Mouse (Mus musculus) cerebellum, adult 11 months (tissue): Measurements from ENCODE around the gene Dclk3.

ENCODE experiments used
- DNase-seq: peaks from one replicate; pipeline ENCODE4 v3.0.0; 2022

Gene Dclk3

GRCm38 (mm10) chr9:111491280-111491679, 52.4 kb downstream of the Dclk3 start:
- no peak for DNase-seq

DNA sequence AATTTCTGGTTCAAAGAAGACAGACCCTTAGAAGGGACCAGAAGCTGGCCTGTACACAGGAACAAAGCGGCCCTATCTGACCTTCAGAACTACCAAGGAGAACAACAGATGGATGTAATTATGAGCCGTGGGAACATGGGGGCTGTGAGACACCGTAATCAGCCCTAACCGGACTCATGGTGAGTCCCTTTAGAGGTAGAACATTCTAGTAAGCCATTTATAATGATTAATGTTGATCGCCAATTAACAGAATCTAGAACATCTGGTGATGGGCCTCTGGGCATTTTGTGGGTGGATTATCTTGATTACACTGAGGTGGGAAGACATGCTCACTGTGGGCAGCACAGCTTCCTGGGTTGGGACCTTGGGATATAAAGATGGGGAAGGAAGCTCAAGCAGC, 54.6 kb downstream of the Dclk3 start:
- DNase-seq: no peak

DNA sequence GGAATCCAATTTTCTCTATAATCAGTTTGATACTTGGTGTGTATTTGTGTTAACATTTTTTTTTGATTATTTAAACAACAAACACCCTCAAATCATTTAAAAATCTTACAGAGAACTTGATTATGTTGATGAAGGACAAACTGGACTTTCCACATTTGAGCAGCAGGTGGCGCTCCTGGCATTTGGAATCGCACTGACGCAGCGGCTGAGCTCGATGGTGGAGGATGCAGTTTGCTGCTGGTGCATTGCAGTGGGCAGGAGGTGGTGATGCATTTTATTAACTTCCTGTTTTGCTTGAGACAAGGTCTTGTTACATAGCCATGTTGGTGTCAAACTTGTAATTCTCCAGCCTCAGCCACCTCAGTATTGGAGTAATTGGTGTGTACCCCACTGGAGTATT, 56.7 kb downstream of the Dclk3 start:
- DNase-seq: peak; percentile 53

- peak; percentile 71 for DNase-seq
Measured at GRCm38 (mm10) chr9:111497074-111497811, 58.4 kb downstream of the Dclk3 start.

GRCm38 (mm10) chr9:111500211-111500610, 61.3 kb downstream of the Dclk3 start:
- DNase-seq: no peak

GRCm38 (mm10) chr9:111506075-111506474, 67.2 kb downstream of the Dclk3 start:
- no peak for DNase-seq

DNA sequence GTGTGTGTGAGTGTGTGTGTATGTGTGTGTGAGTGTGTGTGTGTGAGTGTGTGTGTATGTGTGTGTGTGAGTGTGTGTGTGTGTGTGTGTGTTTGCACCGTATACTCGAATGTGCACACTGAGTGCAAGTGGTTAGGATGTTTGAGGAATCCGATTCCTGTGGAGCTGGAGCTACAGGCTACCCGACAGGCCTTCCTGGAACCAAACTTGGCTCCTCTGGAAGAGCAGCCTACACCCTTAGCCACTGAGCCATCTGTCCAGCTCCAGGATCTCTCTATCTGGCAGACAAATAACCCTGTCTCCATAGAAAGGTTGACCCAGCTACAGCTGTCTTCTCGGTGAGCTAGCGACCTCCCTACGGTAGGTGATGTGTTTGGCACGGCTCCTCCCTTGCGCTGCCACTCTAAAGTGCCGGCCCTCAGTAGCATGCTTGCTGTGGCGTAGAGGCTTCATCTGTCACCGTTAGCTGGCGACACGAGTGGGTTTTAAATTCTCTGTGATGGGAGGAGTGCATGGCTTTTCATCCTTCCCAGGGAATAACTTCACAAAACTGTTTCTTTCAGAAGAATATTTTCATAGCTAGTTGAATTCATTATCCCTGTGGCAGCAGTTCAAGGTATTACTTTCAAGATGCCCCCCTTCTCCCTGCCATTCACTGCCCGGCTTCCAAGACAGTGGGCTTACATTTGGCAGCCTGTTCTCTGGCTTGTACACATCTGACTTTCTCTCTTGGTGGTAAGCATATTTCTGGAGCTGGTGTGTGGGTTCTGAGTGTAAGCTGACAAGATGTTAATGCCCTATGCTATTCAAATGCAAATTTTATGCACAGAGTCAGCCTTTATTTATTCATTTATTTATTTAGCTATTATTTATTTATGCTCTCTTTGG, 75.9 kb downstream of the Dclk3 start:
- DNase-seq: no peak

GRCm38 (mm10) chr9:111515536-111515935, 76.7 kb downstream of the Dclk3 start:
- no peak for DNase-seq

GRCm38 (mm10) chr9:111522226-111522625, 83.3 kb downstream of the Dclk3 start:
- no peak for DNase-seq

DNA sequence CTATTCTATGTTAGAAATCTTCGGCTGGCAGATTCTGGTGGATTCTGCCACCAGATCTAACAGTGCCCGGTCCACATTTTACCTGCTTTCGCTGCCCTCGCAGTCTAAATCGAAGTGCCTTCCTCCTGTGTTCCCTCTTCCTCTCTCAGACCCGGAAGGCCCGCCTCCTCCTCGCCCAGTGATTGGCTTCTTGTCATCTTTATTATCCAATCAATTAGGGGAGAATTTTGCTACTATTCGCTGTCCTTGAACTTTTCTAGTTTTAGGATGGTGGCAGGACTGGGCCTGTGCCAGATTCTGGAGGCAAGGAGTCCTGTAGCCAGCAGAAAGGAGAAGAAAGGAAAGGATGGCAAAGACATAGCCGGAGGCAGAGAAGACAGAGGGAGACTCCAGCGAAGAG, 84.2 kb downstream of the Dclk3 start:
- DNase-seq: no peak

- no peak for DNase-seq
Measured at GRCm38 (mm10) chr9:111523871-111524270, 85.0 kb downstream of the Dclk3 start.

- no peak for DNase-seq
Measured at GRCm38 (mm10) chr9:111534744-111535423, 96.0 kb downstream of the Dclk3 start.

GRCm38 (mm10) chr9:111535445-111536064, 96.7 kb downstream of the Dclk3 start:
- no peak for DNase-seq
